ENCODE assay signal across 13 mouse cellular contexts in genomic region chr6:100192691-100193229, GRCm38 (mm10).
DNase-seq lines count a peak whose midpoint lies in the region; ATAC-seq lines count a peak whose summit lies in the region.
"Had no signal": no experiment of that assay in that cellular context is flagged by ENCODE, and none has a peak within 500 bp of the region (broad histone marks: within the 10 kb centered on the region; RNA-seq: fewer than 3 reads in every experiment).

No protein-coding gene starts in this region.

- peaks cover 15% of the 10 kb centered on the region for H3K27me3 ChIP-seq in kidney, embryonic 15.5 days
- H3K27me3 ChIP-seq in limb, embryonic 15.5 days: peaks cover 3% of the 10 kb centered on the region; the same call in 1 of the 2 replicates

- no peaks in the 10 kb centered on the region for H3K9me3 ChIP-seq in kidney, embryonic 15.5 days (replicated peaks)
- H3K9me3 ChIP-seq in limb, embryonic 15.5 days: no peaks in the 10 kb centered on the region
- H3K9me3 ChIP-seq: forebrain, embryonic 12.5 days; midbrain, embryonic 12.5 days had no signal

- ATAC-seq in kidney, embryonic 15.5 days (replicated peaks; ENCODE audit: low FRiP score): no peak
- ATAC-seq in limb, embryonic 15.5 days (ENCODE audit: insufficient number of reproducible peaks, low FRiP score, low TSS enrichment, low read depth): peak; percentile 48; the same call in 1 of the 2 replicates

- H3K36me3 ChIP-seq in kidney, embryonic 15.5 days: no peaks in the 10 kb centered on the region
- H3K36me3 ChIP-seq in limb, embryonic 15.5 days: no peaks in the 10 kb centered on the region
- H3K36me3 ChIP-seq: forebrain, embryonic 12.5 days; midbrain, embryonic 12.5 days had no signal

- H3K9ac ChIP-seq in kidney, embryonic 15.5 days: no peak overlapping the region
- no peak overlapping the region for H3K9ac ChIP-seq in limb, embryonic 15.5 days
- H3K9ac ChIP-seq: forebrain, embryonic 12.5 days; midbrain, embryonic 12.5 days had no signal

- no peak overlapping the region for H3K4me3 ChIP-seq in kidney, embryonic 15.5 days (replicated peaks)
- H3K4me3 ChIP-seq in limb, embryonic 15.5 days: no peak overlapping the region
- H3K4me3 ChIP-seq: forebrain, embryonic 12.5 days; midbrain, embryonic 12.5 days had no signal

- H3K27ac ChIP-seq in kidney, embryonic 15.5 days: peak overlapping the region; percentile 48; the same call in 1 of the 2 replicates
- peak overlapping the region; percentile 78 for H3K27ac ChIP-seq in limb, embryonic 15.5 days
- H3K27ac ChIP-seq: forebrain, embryonic 12.5 days; midbrain, embryonic 12.5 days had no signal

- H3K4me1 ChIP-seq in kidney, embryonic 15.5 days: peaks cover 59% of the 10 kb centered on the region
- peaks cover 63% of the 10 kb centered on the region for H3K4me1 ChIP-seq in limb, embryonic 15.5 days

- H3K4me2 ChIP-seq in kidney, embryonic 15.5 days: no peak overlapping the region
- H3K4me2 ChIP-seq in limb, embryonic 15.5 days: no peak overlapping the region
- H3K4me2 ChIP-seq: forebrain, embryonic 12.5 days; midbrain, embryonic 12.5 days had no signal

- WGBS in kidney, embryonic 15.5 days: 53% methylated on average over 4 of the region's 4 CpGs
- WGBS in limb, embryonic 15.5 days: 20% methylated on average over 4 of the region's 4 CpGs

- no peak for DNase-seq in kidney, postnatal 4 days
- DNase-seq in A20 (ENCODE audit: low read depth, low spot score): peak; percentile 6
- DNase-seq in MEL-GATA-1-ER (ENCODE audit: extremely low read depth, low read depth): peak; percentile 12
- no peak for DNase-seq in testis, postnatal 14 days (ENCODE audit: low spot score)
- DNase-seq in testis, postnatal 10 days (ENCODE audit: low spot score): no peak
- DNase-seq in thymus, postnatal 4 days: no peak
- DNase-seq: adrenal gland, postnatal 25 days; lung, adult 2 months; thymus, adult 18-20 months had no signal

Comparison
In these comparisons a context has a peak if more than half of its experiments do, and no peak if none do; other contexts are left out.
1. DNase-seq: peak in A20 (single experiment) and MEL-GATA-1-ER (single experiment); none in kidney, postnatal 4 days (0 of 2), testis, postnatal 14 days (single experiment), testis, postnatal 10 days (single experiment) and thymus, postnatal 4 days (single experiment).